Mouse (Mus musculus): Measurements from ENCODE around the gene Mia3.
"Not testable (repeated sequence)": the region's sequence is repeated elsewhere in the genome, so short reads cannot be mapped to it uniquely, and the experiment has no call there.

Gene Mia3

GRCm38 (mm10) chr1:183369427-183370014 is at the start of gene Mia3:
TSS of gene Mia3 (minus strand) at chr1:183369553.
- peak; percentile 92 for DNase-seq (ENCODE audit: low spot score)

DNA sequence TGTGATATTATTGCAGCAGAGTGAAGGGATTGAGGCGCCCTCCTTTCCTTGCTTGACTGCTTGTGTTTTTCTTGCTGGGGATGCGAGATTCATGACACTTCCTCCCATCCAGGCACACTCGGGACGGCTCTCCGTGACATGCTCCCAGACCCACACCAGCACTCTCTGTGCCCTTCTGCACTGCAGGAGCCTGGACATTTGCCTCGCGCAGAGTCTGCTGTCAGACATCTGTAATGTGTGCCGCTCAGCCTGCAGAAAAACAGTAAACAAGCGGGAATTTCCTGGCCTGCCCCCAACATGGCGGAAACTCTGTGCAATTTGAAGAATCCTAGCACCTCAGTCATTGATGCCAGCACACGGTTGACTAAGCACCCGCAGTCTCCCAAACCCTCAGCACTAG is 48.5 kb upstream of the Mia3 start, which contains the start of gene Hhipl2:
Hhipl2 (plus strand) TSS at position 343 of the 400 bp plus-strand sequence.
- no peak for DNase-seq (ENCODE audit: low spot score)

DNA sequence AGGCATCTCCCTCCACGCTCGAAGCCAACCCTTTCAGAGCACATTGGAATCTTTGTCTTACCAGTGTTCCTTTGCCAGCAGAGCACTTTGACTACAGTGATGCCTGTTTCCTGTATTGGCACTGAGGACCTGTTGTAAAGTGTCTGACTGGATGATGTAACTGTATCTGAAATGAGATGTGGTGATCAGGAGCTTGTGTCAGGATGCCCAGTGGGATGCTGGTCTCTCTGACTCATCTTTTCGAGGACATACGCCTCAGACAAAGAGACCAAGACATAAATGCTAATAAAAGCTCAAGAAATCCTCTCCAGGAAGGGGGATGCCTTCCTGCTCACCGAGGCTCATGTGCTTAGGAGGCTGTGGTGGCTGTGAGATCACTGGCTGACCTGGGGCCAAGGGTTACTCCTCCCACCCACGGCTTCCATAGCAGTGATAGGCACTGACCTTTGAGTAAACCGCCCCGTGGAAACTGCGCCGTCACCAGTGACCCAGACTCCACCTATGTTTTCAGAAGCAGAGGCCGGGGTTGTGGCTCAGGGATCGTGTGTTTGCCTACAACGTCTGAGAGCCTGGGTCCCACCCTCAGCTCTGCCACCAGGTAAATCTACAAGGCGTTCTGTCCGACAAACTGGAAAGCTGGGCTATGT is 44.9 kb upstream of the Mia3 start:
- no peak for DNase-seq (ENCODE audit: low spot score)

- DNase-seq (ENCODE audit: low spot score) = no peak
Measured at GRCm38 (mm10) chr1:183403396-183403795, 34.0 kb upstream of the Mia3 start.

DNA sequence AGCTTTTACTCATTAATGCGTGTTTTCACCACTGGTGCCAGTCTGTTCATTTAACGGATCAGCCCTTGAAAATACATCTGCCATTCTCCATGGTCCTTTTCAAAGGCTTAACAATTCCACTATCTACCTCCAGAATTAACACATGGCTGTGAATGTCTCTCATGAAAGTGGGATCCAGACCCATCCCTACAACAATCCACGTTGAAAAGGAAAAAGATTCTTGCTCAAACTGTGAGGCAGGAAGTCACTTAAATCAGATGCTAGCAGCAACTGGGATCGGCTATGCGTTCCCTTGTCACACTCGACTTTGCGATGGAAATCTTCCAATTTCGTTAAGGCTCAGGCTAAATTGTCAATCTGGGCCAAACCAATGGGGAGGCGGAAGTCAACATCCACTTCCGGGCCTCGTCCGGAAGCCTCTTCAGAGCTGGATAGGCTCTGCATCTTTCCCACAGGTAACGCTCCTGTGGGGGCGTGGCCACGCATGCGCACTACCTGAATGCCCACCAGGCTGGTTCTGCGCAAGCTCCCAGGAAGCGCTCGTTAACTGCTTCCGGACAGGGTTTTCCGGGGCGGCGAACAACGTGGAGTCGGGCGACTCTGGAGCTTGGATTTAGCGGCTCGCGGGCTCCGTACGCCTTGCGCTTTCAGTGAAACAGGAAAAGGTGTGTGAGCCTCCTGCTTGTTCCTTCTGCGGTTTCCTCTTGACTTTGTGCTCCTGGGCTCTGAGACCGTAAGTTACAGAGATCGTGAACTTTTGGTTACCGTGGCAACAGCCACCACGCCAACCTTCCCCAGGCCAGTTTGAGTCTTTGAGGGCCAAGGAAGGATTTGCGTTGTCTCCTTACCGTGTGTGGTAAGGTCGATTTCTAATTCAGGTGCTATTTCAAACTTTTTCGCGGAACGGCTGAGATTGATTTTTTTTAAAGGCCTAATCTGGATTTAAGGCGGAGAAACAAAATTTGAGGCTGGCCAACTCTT is 19.4 kb upstream of the Mia3 start, which contains the start of gene Taf1a:
Taf1a (plus strand) TSS at position 556 of the 981 bp plus-strand sequence.
- peak; percentile 87 for DNase-seq (ENCODE audit: low spot score)

DNA sequence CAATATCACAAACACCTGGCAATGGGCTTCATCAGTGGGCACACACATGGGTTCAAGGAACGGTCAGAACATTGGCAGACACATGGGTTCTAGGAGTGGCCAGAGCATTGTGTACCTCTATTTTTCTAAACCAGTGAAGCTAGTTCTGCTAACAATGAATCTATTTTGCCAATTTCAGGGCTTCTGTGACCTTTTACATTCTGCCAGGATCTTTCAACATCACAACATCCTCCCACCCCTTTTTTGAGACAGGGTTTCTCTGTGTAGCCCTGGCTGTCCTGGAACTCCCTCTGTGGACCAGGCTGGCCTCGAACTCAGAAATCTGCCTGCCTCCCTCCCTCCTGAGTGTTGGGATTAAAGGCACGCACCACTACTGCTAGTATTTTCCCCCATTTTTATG is 18.1 kb upstream of the Mia3 start:
- DNase-seq (ENCODE audit: low spot score) = not testable (repeated sequence)

DNA sequence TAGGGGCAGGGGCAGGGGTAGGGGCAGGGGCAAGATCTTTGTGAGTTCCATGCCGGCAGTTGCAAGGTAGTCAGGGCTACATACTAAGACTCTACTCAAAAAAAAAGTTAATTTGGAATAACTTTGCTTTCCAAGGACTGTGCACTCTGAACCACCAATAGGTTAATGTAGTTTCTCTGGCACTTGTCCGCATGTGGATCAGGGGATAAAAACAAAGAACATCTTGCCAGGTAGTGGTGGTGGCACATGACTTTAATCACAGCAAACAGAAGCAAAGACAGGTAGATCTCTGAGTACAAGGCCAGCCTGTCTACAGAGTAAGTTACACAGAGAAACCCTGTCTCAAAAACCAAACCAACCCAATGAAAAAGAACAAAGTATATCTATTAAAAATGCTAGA is 13.3 kb upstream of the Mia3 start:
- DNase-seq (ENCODE audit: low spot score) = no peak

DNA sequence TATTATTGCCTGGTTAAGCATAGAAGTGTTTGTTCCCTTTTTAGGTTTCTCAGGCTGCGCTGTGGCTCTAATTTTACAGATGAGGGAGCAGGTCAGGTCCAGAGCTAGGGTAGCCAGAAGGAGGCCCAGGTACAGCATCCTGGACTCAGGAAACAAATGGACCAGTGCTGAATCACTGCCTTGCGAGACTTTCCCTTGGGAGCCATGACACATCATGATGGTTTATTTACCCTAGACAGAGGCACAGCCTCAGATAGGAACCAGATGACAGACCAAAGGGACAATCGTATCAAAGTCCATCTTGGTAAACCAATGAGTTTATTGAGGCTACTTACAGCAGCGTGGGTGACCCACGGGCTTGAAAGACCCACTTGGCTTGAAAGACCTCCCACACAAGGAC is 12.5 kb upstream of the Mia3 start:
- no peak for DNase-seq (ENCODE audit: low spot score)

GRCm38 (mm10) chr1:183379376-183379775 is 10.0 kb upstream of the Mia3 start:
- not testable (repeated sequence) for DNase-seq (ENCODE audit: low spot score)

GRCm38 (mm10) chr1:183378321-183378941 is 9.1 kb upstream of the Mia3 start:
- DNase-seq (ENCODE audit: low spot score) = no peak

DNA sequence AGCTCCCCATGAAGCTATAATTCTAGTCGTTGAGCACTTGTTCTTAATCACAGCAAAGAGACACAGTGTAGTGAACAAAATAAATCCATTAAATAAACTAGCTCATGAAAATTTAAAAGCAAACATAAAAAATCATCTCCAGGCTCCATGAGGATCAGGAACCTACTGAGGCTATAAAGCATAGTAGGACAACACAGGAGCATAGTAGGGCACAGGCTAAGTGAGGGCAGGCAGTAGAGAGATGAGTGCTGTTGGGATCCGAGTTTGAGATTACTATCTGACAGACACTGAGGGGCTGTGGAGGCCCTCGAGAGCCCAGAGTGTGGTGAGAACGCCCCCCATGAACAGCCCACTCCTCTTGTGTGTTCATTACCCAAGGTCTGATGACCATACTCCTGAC is 7.7 kb upstream of the Mia3 start:
- DNase-seq (ENCODE audit: low spot score) = no peak

DNA sequence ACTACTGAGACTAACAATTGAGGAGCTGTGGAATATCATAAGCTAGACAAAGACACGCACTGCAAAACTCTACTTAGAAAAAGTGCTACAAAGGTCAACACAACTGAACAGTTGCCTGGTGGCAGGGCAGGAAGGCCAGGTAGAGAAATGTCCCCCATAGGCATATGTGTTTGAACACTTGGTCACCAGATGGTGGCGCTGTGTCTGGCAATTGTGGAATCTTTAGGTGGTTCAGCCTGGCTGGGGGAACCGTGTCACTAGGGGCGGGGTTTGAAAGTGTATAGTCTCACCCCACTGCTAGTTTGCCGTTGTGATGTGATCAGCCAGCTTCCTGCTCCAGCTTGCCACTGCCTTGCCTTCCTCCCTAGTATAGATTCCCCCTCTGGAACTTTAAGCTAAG is 5.4 kb upstream of the Mia3 start:
- no peak for DNase-seq (ENCODE audit: low spot score)

DNA sequence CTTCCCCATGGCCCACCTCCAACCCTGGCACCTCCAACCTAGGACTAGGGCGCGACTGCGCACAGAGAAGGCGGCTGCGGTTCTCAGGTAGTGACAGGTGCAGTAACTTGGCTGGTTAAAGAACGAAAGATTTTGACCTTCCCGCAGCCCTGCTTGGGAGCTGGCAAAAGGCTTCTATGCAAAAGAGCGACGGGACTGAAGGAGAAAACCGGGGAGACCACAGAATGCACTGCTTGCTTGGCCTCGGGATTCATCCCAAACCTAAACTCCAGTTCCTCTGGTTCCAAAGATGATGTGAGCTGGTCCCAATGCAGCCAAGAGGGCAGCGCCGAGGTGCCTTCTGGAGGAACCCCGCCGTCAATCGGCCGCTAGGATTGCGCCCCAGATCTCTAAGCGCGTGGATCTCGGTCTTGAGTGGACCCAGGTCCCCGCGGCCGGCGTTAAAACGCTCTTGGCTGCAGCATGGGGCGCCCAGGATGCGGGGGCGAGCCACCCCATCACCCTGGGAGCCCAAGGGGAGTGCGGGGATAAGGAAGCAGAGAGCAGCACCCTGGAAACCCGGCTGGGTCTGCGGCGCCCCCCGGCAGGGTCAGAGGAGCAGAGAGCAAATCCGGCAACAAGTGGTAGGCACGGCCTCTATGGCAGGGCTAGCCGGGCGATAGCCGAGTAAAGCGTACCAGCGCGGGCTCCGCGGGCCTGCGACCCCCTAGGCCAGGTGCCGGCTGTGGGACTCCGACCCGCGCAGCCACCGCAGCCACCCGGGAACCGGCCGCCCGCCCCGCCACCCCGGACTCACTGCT is 552 bp downstream of the Mia3 start:
- peak; percentile 10 for DNase-seq (ENCODE audit: low spot score)

GRCm38 (mm10) chr1:183366361-183366760 is 3.0 kb downstream of the Mia3 start:
- DNase-seq (ENCODE audit: low spot score) = no peak

GRCm38 (mm10) chr1:183363577-183363867 is 5.8 kb downstream of the Mia3 start:
- DNase-seq (ENCODE audit: low spot score) = no peak

DNA sequence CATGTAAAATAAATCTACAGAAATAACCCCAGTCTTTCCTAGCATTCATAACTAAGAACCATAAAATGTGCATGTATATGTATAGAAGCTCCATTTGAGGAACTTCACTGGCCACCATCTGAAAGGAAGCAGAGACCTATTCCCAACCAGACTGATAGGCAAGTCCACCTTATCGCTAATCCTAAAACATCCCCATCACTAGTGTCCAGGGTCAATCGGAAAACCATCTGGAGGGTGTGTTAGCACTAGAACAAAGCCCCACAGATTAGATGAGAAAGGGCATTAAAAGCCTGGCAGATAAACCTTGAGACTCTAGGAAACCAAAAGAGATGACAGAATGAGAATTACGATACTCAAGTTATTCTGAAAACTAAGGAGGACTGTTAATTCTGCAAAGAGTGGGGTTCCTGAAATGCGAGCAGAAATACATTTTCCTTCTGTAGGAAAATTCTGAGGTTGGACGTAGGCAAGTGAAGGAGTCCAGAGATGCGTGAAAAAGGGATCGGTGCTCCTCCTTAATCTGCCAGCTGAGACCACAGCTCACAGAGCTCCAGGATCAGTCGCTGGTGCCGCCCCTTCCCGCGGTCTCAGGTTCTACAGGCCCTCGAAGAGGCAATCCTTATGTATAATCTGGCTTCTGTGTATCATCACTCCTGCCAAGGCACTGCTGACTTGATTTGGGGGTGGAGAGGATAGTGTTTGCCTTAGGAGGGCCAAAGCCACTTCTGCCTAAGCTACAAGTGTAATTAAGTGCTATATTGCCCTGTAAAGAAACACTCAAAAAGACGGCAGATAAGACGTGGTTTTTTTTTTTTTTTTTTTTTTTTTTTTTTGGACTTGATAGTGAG is 6.4 kb downstream of the Mia3 start:
- DNase-seq (ENCODE audit: low spot score) = no peak

DNA sequence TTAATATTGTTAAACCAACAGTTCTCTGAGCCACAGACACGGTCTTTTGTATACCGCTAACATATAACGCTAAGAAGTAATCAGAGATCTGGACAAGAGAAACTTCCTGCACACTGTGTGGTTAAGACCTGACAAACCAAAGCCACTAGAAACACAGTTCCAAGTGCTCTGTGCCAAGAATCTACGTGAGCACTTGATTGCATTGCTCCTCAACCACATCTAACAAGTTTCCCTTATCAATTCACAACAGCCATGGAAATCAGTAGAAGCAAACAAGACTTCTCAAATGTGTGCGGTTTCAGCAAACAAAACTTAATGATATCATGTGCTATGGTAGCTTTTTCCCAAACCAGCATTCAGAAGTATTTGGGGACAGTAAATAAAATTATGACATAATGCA is 7.1 kb downstream of the Mia3 start:
- DNase-seq (ENCODE audit: low spot score) = no peak

DNA sequence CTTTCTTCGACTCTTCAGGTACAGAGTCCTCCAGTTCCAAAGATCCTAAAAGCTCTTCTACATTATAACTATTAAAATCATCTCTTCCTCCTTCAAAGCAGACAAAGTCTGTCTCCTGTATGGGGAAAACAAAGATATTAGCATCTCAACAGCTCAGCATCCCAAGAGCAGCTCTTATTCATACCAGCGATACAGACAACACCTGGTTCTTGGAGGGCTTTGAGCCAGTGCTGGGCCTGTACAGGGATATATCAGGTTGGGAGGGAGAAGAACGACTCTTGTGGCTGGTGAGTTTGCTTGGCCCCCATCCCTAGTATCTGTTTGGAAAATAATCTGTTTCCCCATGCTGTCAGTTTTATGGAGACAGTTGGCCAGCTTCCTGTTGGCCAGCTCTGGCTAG is 10.5 kb downstream of the Mia3 start:
- DNase-seq (ENCODE audit: low spot score) = no peak

DNA sequence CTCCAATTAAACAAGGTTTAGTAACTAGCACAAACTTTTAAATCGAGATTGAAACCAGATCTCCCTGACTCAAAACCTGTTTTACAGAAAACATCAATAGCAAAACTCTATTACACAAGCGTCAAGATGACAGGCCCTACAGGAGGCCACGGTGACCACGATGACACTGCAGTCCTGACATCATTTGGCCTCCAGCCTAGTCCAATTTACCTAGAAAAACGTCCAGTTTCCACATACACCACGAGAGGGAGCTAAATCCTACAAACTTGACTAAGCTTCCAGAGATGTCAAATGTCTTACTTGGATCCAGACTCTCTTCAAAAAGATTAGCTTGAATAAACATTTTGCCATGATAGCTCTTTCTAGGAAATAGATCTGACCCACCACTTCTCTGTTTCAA is 19.5 kb downstream of the Mia3 start:
- DNase-seq (ENCODE audit: low spot score) = peak; percentile 27

GRCm38 (mm10) chr1:183345817-183346195 is 23.5 kb downstream of the Mia3 start:
- DNase-seq (ENCODE audit: low spot score) = no peak
